Mouse (Mus musculus) kidney, postnatal 36 days (tissue): ENCODE data around the gene Tmem135.
A peak's percentile ranks its signal among the peaks of the same experiment; 100 is the strongest.

ENCODE experiments used
- DNase-seq, 2 experiments: peaks; one replicate each; pipeline ENCODE4 v3.0.0; 2021 to 2022; ENCODE audit warnings: mixed read lengths in 2 of 2

Tmem135 gene

DNA sequence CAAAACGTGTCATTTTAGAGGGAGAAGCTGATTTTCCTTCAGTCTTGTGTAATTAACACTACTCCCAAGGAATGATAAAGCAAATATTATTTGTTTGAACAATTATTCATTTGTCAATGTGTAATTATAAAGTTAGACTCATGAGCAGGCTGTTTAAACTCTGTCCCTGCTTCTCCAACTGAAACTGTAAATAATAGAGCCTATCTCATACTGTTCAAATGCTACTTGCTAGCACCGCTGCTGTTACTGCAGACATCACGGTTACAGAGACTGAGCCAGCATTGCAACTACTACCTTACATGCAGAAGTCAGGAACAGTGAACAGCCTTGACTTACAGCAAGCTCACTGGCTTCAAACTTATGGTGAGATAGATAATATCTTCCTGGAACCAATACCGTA lies 229.6 kb downstream of the Tmem135 start:
- DNase-seq: no peak

DNA sequence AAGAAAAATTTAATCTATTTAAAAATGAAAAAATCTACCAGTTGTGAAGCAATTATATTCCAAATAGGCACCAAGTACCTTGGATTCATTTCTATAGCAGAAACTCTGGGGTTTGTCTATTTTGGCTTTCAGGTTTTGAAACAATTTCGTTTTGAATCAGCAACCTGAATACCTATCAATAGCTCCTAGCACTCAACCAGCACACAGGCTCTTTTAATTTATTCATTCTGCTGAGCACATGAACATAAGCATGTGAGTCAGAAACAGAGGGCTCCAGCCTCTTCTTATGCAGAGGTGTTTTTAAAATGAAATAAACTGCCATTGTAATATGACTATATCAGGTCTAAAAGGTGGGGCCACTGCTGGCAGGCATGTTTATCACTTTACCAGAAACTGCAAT lies 231.0 kb downstream of the Tmem135 start:
- DNase-seq: no peak

DNA sequence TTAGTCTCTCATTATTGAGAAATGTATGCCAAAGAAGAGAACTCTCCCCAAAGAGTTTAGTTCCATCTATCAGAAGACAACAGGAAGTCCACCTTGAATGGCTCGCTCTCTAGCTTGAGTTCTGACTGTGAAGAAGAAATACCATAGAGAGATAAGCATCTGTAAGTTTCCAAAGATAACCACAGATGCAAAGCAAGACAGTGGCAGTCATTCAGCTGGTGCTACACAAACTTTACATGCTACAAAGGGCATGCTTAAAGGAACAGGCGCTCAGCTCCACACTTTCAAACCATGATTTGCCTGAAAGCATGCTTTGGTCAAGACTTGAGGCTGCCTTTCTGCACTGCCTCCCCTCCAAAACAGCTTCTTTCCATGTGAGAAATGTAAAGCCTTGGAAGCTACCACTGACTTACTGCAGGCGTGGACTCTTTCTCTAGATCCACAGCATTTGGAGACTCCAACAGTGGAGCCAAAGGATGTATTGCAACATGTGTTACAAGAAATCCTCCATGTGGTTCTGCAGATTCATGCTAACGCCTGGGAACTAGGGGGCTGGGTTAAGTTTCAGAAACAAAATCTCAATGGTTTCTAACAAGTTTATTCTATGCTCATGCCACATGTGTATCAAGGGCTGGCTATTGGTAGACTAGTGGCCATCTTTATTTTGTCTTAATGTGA lies 232.1 kb downstream of the Tmem135 start:
- no peak for DNase-seq

DNA sequence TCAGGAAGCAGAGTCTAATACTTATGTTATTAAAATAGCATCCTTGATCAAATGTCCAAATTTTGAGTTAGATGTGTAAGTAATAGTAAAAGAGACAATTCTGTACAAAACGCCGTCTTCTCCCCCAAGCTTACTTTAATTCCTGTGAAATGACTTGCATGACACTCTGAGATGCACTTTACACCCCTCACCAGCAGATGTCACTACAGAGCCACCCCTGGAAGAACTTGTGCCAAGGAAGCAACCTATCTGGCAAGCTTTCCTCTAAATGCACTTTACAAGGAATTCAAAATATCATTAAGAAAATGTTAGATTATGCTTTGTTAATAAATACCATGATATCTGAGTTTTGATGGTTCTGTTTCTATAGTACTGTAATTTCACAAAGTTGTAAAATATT lies 235.4 kb downstream of the Tmem135 start:
- DNase-seq: peak; percentile 82 to 83

DNA sequence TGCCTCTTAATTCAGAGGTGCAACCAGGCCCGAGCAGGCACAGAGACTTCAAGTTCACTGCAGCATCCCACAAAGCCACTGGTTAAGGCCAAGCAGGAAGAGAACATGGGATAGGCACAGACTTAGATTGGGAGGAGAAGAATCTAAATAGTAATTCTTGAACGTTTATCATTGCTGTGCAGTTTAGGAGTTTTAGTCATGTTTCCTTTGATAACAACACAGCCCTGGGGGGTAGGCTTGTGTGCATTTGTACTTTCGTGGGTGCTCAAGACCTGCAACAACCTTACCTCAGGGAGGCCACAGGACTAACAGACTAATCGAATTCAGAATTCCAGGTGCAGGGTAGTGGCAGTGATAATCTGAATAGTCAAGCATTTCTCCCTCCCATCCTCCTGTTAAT lies 238.5 kb downstream of the Tmem135 start:
- DNase-seq: no peak

DNA sequence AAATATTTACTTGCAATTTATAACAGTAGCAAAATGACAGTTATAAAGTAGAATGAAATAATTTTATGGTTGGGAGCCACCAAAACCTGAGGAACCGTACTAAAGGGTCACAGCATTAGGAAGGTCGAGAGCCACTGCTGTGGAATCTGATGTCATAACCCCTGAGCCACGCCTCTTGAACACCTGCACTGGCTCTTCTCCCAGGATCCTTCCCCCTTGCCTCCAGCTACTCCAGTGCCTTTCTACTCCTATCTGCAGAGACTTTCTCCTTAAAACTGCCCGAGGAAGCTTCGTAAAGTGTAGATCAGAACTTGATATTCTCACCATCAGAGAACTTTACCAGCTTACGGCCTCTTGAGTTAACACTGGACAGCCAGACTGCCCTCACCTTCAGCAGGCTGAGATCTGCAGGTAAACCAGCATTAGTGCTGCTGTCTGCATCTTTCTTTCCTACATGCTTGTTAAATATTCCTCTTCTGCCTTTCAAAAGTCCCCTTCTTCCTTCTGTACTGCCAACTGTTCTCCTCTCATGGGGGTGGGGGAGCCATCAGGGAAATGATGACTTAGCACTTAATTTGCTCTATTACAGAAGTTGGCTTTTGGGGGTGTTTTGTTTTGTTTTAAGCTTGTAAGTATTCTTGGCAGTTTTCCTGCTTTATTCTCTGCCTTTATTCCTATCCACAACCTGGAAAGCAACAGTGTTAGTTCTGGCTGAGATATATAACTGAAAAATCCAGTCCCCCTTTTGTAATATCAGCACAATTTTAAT lies 242.2 kb downstream of the Tmem135 start:
- DNase-seq: no peak

DNA sequence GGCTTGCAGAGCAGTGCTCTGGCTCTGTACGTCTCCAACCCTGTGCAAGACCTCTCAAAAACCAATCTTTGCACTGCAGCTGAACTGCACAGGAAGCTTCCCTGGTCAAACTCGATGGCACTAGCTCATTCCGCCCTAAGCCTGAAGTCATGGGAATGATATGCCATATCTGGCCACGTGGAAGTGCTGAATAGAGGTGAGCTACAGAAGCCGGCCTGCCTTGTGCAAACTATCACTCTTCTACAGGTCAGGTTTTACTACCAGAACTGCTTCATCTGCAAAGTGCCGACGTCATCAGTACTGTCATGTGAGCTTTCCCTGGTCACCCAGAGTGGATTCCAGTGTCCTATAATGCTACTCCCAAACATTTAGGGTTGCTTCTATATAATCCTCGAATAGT lies 246.7 kb downstream of the Tmem135 start:
- no peak for DNase-seq

DNA sequence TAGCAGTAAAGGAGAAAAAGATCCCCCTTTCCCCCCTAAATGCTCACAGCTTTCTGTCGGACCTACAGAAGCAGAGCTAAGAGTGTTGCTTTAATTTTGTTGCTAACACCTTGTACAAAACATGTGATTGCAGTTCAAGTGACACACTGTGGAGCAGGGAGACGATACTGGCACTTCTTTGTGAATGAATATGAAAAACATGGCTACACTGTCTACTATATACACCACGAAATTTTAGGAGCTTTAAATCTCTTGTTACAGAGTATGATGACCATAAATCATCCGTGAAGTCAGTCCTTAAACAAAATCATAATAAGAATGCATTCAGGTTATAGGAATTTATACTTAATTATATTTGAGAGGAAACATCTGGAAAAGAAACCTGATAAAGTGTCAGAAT lies 247.4 kb downstream of the Tmem135 start:
- DNase-seq: no peak

DNA sequence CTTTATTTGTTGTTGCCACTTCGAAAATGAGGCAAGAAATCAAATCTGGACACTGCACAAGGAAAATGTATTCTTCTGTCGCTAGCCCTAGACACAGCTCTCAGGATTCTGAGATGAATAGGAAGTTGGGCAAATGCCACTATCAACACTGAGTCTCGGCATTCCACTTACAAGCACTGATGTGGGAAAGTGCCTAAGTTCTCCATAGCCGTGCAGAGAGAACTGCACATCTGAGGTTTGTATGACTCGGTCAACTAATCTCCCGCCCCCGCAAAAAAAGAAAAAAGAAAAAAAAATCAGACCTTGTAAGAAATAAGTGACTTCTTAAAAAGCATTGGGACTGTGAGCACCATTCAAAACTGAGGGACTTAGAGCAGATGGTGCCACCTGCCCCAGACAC lies 248.3 kb downstream of the Tmem135 start:
- DNase-seq: no peak

DNA sequence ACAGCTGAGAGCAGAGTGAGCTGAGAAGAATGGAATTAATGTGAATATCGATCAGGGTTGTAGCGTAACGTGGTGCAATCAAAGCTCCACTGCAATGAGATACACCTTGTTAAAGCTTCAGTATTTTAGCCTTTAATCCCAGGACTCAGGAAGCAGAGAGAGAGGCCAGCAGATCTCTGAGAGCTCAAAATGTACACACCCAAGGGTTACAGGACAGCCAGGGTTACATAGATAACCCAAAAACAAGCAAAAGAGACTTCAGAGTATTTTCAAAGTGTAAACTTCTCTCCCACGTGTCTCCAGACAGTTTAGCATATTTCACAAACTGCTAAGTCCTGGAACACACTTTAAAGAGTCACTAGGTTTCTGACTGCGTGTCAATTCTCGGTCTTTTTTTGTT lies 248.8 kb downstream of the Tmem135 start:
- DNase-seq: no peak

DNA sequence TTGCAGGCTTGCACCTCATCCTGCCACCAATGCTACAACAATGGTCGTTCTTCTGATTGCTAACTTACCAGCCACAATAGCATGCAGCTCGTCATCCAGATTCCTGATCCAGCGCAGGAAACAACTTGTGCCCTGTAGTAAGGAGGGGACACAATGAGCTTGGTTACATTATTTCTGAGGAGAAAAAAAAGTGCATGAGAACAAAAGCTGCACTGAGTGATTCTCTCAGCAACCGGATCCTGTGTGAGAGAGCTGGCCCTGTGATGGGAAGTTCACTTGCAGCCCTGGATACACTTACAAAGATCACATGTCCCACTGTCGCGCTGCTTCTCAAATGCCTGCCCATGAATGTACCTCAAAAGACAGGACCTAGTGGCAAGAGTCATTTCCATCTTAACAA lies 252.7 kb downstream of the Tmem135 start:
- no peak for DNase-seq

DNA sequence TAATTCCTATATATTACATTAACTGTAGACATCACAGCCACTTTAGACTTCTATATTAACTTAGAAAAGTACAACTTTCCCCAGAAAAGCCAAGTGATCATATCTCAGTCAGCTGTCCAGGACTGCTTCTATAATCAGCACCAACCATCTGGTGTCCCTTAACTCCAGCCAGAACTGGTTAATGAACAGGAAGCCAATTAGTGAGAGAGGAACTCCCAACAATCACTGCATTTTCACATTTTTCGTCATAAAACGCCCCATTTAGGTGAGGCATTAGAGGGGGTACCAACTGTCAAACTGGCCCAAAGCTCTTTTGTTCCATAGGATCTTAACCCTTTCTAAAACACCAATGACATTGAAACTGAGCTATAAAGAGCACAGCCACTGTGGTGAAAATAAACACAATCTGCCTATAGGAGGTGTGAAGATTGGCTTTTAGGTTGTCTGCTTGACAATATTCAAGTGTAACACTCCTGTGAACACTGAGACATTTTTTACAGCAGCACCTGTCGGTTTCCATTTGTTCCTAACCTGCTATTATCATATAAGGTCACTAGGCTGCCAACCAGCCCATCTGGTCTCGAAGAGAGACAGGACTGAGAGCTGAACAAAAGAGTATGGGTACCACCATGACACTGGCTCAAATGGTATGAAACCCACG lies 263.3 kb downstream of the Tmem135 start:
- DNase-seq: no peak

DNA sequence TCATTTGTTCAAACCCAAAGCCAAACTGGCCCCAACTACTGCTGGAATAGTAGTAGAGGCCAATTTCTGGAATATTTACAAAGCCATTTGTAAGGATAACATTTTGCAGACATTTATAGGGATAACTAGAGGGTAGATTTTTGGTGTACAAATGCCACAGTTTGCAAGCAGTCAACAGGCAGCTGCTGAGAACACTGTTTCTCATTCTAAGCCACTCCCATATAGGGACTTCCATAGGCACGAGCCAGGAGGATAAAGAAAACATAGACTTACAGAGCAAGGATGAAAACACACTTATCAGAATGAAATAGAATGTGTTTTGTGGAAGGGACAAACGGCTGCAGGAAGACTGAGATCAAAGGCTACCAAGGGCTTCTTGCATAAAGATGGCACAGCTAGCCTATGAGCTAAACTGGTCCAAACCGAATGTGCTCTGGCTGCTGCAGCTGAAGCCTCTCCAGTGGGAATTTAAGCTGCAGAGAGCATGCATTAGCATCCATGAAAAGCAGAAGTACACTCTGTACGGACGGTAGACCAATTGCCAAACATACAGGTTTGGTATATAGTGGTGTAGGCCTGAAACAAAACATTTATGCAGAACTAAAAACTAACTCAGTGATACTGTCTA lies 269.0 kb downstream of the Tmem135 start:
- no peak for DNase-seq

DNA sequence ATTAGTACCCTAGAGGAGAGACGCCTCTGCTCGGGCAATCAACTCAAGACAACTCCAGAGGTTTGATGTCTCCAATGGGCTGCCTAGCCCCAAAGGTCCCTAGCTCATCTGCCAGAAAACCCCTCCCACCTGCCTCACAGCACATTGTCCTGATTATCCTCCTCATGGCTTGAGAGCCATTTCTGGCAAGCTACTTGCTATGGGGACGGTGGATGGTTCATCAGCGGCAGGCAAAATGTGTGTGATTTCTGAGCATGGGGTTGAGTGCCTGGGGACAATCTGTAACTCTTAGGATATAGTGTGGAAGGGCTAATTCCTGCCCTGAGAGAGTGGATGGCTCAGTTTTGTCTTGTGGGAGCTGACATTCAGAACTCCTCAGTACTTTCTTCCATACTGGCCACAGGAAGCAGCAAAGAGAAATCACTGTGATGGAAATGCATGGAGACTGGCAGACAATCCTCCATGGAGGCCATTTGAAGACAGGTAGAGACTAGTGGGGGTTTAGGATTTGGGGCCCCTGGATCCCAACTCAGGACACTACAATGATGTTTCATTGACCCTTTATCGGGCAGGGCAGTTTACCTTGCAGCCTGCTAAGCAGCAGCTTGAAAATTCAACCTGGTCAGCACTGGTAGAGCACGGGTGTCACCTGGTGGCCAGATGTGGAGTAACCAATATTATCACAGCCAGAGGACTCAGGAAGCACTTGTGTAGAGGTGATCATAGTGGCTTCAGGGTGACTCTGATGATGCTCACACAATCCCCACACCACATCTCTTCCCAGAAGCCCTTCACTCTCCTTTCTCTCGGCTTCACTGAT lies 277.7 kb downstream of the Tmem135 start:
- DNase-seq: peak; percentile 55 to 81

DNA sequence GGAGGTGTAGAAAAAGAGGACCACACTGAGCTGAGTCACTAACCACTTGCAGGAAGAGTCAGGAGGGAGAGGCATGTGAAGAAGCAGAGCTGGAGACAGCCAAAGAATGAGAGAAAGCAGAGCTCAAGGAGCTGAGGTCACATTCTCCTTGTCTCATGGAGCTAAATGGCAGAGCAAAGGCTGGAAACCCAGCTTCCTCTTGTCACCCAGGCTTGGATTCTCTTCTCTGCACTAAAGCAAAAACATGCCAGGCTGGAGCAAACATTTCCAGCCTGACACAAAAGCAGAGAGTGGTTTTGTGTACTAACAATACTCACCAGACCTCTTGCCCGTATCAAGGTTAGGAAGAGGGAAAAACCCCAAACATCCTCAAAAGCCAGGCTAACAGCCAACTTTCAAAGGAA lies 287.8 kb downstream of the Tmem135 start:
- peak in 1 of 2 experiments; percentile 11 for DNase-seq

DNA sequence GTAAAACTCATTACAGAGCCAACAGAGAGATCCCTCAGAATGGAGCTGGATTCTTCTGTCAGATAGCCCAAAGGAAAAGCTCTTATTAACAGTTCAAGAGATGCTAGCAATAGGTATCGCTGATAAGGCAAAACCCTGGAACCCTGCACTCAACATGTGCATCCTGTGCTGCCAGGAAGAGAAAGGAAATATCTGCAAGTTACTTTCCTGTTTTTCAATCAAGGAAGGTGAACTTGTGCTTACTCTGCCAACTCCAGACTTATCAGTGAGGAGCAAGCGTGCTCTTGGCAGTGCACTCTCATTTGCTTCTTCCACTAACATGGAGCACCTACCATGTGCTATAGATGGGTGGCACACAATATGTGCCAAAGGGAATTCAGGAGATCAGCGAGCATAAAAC lies 288.4 kb downstream of the Tmem135 start:
- DNase-seq: peak; percentile 34 to 52

DNA sequence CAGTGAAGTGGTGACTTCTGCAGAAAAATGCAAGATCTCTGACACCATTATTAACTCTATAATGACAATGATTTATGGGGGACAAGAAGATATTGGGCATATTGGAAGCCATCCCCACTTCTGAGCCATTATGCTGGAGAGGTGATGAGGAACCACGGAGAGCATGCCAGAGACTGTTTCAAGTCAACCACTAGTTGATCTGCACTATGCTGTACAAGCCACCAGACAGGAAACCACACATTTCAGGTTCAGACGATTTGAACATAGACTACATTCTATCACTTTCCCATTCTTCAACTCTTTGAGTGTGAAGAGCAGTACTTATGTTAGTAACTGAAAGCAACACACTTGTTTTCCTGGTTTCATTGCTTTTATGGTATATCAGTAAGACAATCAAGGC lies 297.6 kb downstream of the Tmem135 start:
- DNase-seq: no peak

DNA sequence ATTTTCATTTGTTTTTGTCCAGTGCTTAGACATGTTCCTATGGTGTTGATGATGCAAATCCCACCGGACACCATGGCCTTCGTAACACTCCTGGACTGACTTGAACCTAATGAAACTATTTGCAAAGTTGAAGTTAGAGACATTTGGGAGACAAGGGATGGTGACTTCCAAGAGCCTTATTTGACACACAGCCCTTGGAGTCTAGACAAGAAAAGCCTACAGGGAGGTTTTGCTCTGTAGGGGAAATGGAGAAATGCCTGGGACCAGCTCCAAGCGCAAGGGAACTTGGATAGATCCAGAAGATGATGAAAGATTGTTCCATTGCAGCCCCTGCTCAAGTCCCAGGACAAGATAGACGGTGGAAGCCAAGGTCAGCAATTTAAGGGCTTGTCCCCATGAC lies 304.3 kb downstream of the Tmem135 start:
- DNase-seq: no peak
